Mouse (Mus musculus) heart, postnatal 25 days (tissue): ENCODE measurements at regions not wholly inside any gene's neighbourhood (a gene's known extent, or its start where the extent isn't known, plus 50 kb on each side); places are given as distances from the start of the nearest gene placed in this dataset.

Experiments
- DNase-seq: peaks from one replicate; pipeline ENCODE4 v3.0.0; 2022; ENCODE audit warnings: low spot score
- intact Hi-C: fragments of 180-260 bp; cut with DNase I; formaldehyde crosslinking; loops from one replicate; pipeline ENCODE4 v1.15.1; 2025

- DNase-seq, result no peak
- intact Hi-C loops, result loop anchor here (2.0 kb wide), 2 partner anchors 72 to 114 kb away; no protein-coding TSS in a partner anchor
Observed at GRCm38 (mm10) chr9:122614579-122615252, 132.4 kb upstream of the Topaz1 start.

GRCm38 (mm10) chr9:122615351-122615750 lies 131.8 kb upstream of the Topaz1 start:
- DNase-seq, result no peak
- intact Hi-C loops, result loop anchor here (2.0 kb wide), 2 partner anchors 71 to 113 kb away; no protein-coding TSS in a partner anchor

- DNase-seq, result no peak
- intact Hi-C loops, result no loop called here
Observed at GRCm38 (mm10) chr9:122617793-122618192, 129.4 kb upstream of the Topaz1 start.

GRCm38 (mm10) chr9:122625081-122625480 lies 122.1 kb upstream of the Topaz1 start:
- DNase-seq, result no peak
- intact Hi-C loops, result no loop called here

GRCm38 (mm10) chr9:122626346-122626745 lies 120.8 kb upstream of the Topaz1 start:
- intact Hi-C loops, result no loop called here
- DNase-seq, result no peak

GRCm38 (mm10) chr9:122629171-122629904 lies 117.8 kb upstream of the Topaz1 start:
- intact Hi-C loops, result no loop called here
- DNase-seq, result no peak

GRCm38 (mm10) chr9:122631793-122632192 lies 115.4 kb upstream of the Topaz1 start:
- DNase-seq, result no peak
- intact Hi-C loops, result no loop called here

- intact Hi-C loops, result no loop called here
Observed at GRCm38 (mm10) chr9:122633484-122633883, 113.7 kb upstream of the Topaz1 start.

GRCm38 (mm10) chr9:122635138-122635964 lies 111.8 kb upstream of the Topaz1 start:
- intact Hi-C loops, result no loop called here
- DNase-seq, result no peak

More at GRCm38 (mm10) chr9:122633484-122633883, 113.7 kb upstream of the Topaz1 start:
- DNase-seq, result no peak

GRCm38 (mm10) chr9:122637591-122637990 lies 109.6 kb upstream of the Topaz1 start:
- DNase-seq, result no peak
- intact Hi-C loops, result no loop called here

- DNase-seq, result no peak
- intact Hi-C loops, result no loop called here
Observed at GRCm38 (mm10) chr9:122639239-122639638, 107.9 kb upstream of the Topaz1 start.

- DNase-seq, result no peak
- intact Hi-C loops, result no loop called here
Observed at GRCm38 (mm10) chr9:122642913-122643312, 104.2 kb upstream of the Topaz1 start.

GRCm38 (mm10) chr9:122645569-122645968 lies 101.6 kb upstream of the Topaz1 start:
- intact Hi-C loops, result no loop called here
- no peak for DNase-seq

GRCm38 (mm10) chr9:122650862-122651261 lies 96.3 kb upstream of the Topaz1 start:
- intact Hi-C loops, result no loop called here
- DNase-seq, result no peak

- no peak for DNase-seq
Observed at GRCm38 (mm10) chr9:122655583-122655982, 91.6 kb upstream of the Topaz1 start.

GRCm38 (mm10) chr9:122660050-122660449 lies 87.1 kb upstream of the Topaz1 start:
- no peak for DNase-seq
- intact Hi-C loops, result no loop called here

More at GRCm38 (mm10) chr9:122655583-122655982, 91.6 kb upstream of the Topaz1 start:
- intact Hi-C loops, result no loop called here

- intact Hi-C loops, result no loop called here
- no peak for DNase-seq
Observed at GRCm38 (mm10) chr9:122666978-122667645, 80.0 kb upstream of the Topaz1 start.

- intact Hi-C loops, result no loop called here
- no peak for DNase-seq
Observed at GRCm38 (mm10) chr9:122667646-122667981, 79.5 kb upstream of the Topaz1 start.

- intact Hi-C loops, result no loop called here
- DNase-seq, result no peak
Observed at GRCm38 (mm10) chr9:122673777-122674176, 73.4 kb upstream of the Topaz1 start.
